32 mouse cellular contexts compared by ENCODE assay signal in the genomic region with DNA sequence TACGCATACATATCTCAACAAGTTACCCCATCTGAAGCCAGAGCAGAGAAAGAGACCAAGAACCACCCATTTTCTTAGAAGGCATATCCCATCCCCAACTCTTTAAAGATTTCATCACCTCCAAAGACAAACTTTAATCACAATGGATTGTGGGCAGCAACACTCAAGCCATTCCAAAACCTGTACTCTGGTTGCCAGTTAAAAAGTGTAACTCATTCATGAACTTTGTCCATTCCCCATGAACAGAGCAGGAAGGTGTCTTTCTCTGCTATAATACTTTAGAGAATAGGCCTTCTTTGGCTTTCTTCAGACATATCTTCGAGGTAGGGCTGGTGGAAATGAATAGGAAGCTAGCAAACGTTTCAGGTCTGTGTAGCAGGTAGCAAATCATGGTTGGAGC.
"Had no signal": no experiment of that assay in that cellular context is flagged by ENCODE, and none has a peak within 500 bp of the region (broad histone marks: within the 10 kb centered on the region; RNA-seq: fewer than 3 reads in every experiment).

No protein-coding gene starts in this region.

- H3K27ac ChIP-seq: limb, embryonic 10.5 days; limb, embryonic 12.5 days; limb, embryonic 13.5 days; limb, embryonic 15.5 days; liver, embryonic 13.5 days; liver, embryonic 14.5 days; liver, embryonic 15.5 days; lung, embryonic 15.5 days; macrophage; midbrain, embryonic 10.5 days; midbrain, embryonic 12.5 days; midbrain, embryonic 13.5 days; midbrain, embryonic 15.5 days; neural tube, embryonic 12.5 days; neural tube, embryonic 13.5 days had no signal

- H3K27me3 ChIP-seq: limb, embryonic 12.5 days; limb, embryonic 13.5 days; limb, embryonic 15.5 days; liver, embryonic 13.5 days; liver, embryonic 15.5 days; lung, embryonic 15.5 days; megakaryocyte, embryonic 14.5 days; midbrain, embryonic 12.5 days; midbrain, embryonic 13.5 days; midbrain, embryonic 15.5 days; neural tube, embryonic 12.5 days; neural tube, embryonic 13.5 days had no signal

- H3K9ac ChIP-seq: limb, embryonic 12.5 days; limb, embryonic 13.5 days; limb, embryonic 15.5 days; liver, embryonic 13.5 days; liver, embryonic 14.5 days; liver, embryonic 15.5 days; liver, postnatal 0 days; lung, embryonic 14.5 days; lung, embryonic 15.5 days; midbrain, embryonic 12.5 days; midbrain, embryonic 13.5 days; midbrain, embryonic 15.5 days; neural tube, embryonic 12.5 days; neural tube, embryonic 13.5 days had no signal

- H3K4me3 ChIP-seq: limb, embryonic 10.5 days; limb, embryonic 12.5 days; limb, embryonic 13.5 days; limb, embryonic 15.5 days; liver, embryonic 13.5 days; liver, embryonic 15.5 days; lung, embryonic 15.5 days; megakaryocyte, embryonic 14.5 days; midbrain, embryonic 10.5 days; midbrain, embryonic 12.5 days; midbrain, embryonic 13.5 days; midbrain, embryonic 15.5 days; myocyte; neural tube, embryonic 12.5 days; neural tube, embryonic 13.5 days had no signal

- H3K4me1 ChIP-seq: limb, embryonic 12.5 days; limb, embryonic 13.5 days; limb, embryonic 15.5 days; liver, embryonic 13.5 days; liver, embryonic 15.5 days; lung, embryonic 15.5 days; megakaryocyte, embryonic 14.5 days; midbrain, embryonic 12.5 days; midbrain, embryonic 13.5 days; midbrain, embryonic 15.5 days; neural tube, embryonic 12.5 days; neural tube, embryonic 13.5 days had no signal

- H3K9me3 ChIP-seq: limb, embryonic 10.5 days; limb, embryonic 12.5 days; limb, embryonic 13.5 days; limb, embryonic 15.5 days; liver, embryonic 13.5 days; liver, embryonic 15.5 days; lung, embryonic 15.5 days; midbrain, embryonic 10.5 days; midbrain, embryonic 12.5 days; midbrain, embryonic 13.5 days; midbrain, embryonic 15.5 days; neural tube, embryonic 12.5 days; neural tube, embryonic 13.5 days had no signal

- H3K4me2 ChIP-seq: limb, embryonic 12.5 days; limb, embryonic 13.5 days; limb, embryonic 15.5 days; liver, embryonic 11.5 days; liver, embryonic 13.5 days; liver, embryonic 15.5 days; lung, embryonic 14.5 days; lung, embryonic 15.5 days; midbrain, embryonic 11.5 days; midbrain, embryonic 12.5 days; midbrain, embryonic 13.5 days; midbrain, embryonic 15.5 days; neural tube, embryonic 12.5 days; neural tube, embryonic 13.5 days had no signal

- DNase-seq: left cerebral cortex, postnatal 4 days; liver; liver, embryonic 13.5 days; liver, postnatal 0 days; lung, adult 18-20 months; lung, adult 2 months; lung, embryonic 14.5 days; lung, postnatal 10 days; lung, postnatal 14 days; lung, postnatal 36 days; lung, postnatal 4 days; midbrain, embryonic 14.5 days had no signal

- H3K36me3 ChIP-seq: limb, embryonic 10.5 days; limb, embryonic 12.5 days; limb, embryonic 13.5 days; limb, embryonic 15.5 days; liver, embryonic 13.5 days; liver, embryonic 15.5 days; lung, embryonic 15.5 days; midbrain, embryonic 10.5 days; midbrain, embryonic 12.5 days; midbrain, embryonic 13.5 days; midbrain, embryonic 15.5 days; neural tube, embryonic 12.5 days; neural tube, embryonic 13.5 days had no signal

- ATAC-seq: liver, postnatal 0 days; lung, postnatal 0 days; midbrain, embryonic 13.5 days; midbrain, embryonic 15.5 days; midbrain, embryonic 16.5 days had no signal
